Mouse (Mus musculus) liver, embryonic 11.5 days (tissue): ENCODE measurements around the gene Lrrn4cl. TPM values are rescaled to one million over a fixed set of nuclear protein-coding genes. Genes with fewer than 3 reads are reported as not detected.
"Not testable (repeated sequence)": the region's sequence is repeated elsewhere in the genome, so short reads cannot be mapped to it uniquely, and the experiment has no call there.

Experiments
- ATAC-seq: fragments of 200-750 bp; cut with Nextera tagmentation; replicated peaks from 2 replicates; pipeline ENCODE4 v1.8.0; 2017; ENCODE audit warnings: moderate number of reproducible peaks, mild to moderate bottlenecking, moderate TSS enrichment, moderate library complexity; ENCODE audit not compliant: low FRiP score
- DNase-seq: peaks from one replicate; pipeline ENCODE4 v3.0.0-alpha.2; 2017; ENCODE audit warnings: low spot score
- H3K27ac ChIP-seq: fragments of 300-500 bp; sonication (generic); 2 replicates; pipeline ENCODE4 v1.5.1; 2014; ENCODE audit warnings: mild to moderate bottlenecking, low read depth, low read length, control low read depth
- H3K27me3 ChIP-seq: fragments of 300-500 bp; sonication (generic); replicated peaks from 2 replicates; pipeline ENCODE4 v1.6.1; 2014; ENCODE audit warnings: low read length, mixed read lengths; ENCODE audit not compliant: control insufficient read depth, insufficient read depth
- H3K36me3 ChIP-seq: fragments of 300-500 bp; sonication (generic); 2 replicates; pipeline ENCODE4 v1.6.1; 2014; ENCODE audit warnings: mild to moderate bottlenecking, low read length, moderate library complexity, mixed read lengths; ENCODE audit not compliant: control insufficient read depth, insufficient read depth
- H3K4me1 ChIP-seq: fragments of 300-500 bp; sonication (generic); replicated peaks from 2 replicates; pipeline ENCODE4 v1.6.1; 2014; ENCODE audit warnings: low read length, mixed read lengths; ENCODE audit not compliant: control insufficient read depth, insufficient read depth
- H3K4me2 ChIP-seq: fragments of 300-500 bp; sonication (generic); 2 replicates; pipeline ENCODE4 v1.6.1; 2014; ENCODE audit warnings: mild to moderate bottlenecking, control low read depth, moderate library complexity
- H3K4me3 ChIP-seq: fragments of 300-500 bp; sonication (generic); 2 replicates; pipeline ENCODE4 v1.5.1; 2014; ENCODE audit warnings: low read depth, low read length, control low read depth
- H3K9ac ChIP-seq: fragments of 300-500 bp; sonication (generic); 2 replicates; pipeline ENCODE4 v1.6.1; 2014; ENCODE audit warnings: low read depth, low read length, control low read depth
- H3K9me3 ChIP-seq: fragments of 300-500 bp; sonication (generic); 2 replicates; pipeline ENCODE4 v1.6.1; 2016; ENCODE audit warnings: low read length, inconsistent platforms, mixed read lengths; ENCODE audit not compliant: control insufficient read depth
- WGBS: fragments of 180-500 bp; shearing (Covaris S2); extraction: QIAGEN DNeasy Blood & Tissue Kit; methylation state at CpG from one replicate; pipeline ENCODE4 v1.1.7; 2014; 5-methylcytosine and 5-hydroxymethylcytosine counted together
- polyA plus RNA-seq: library from polyadenylated mRNA; unstranded; fragments of >200 nt; fragmentation: Nextera tagmentation; extraction: Ambion mirVana; gene quantifications from 2 replicates; pipeline ENCODE4 v1.2.1, GENCODE M21; 2014

Gene Lrrn4cl
- polyA plus RNA-seq, 1 experiment from 2014 or later: 0.10 TPM

DNA sequence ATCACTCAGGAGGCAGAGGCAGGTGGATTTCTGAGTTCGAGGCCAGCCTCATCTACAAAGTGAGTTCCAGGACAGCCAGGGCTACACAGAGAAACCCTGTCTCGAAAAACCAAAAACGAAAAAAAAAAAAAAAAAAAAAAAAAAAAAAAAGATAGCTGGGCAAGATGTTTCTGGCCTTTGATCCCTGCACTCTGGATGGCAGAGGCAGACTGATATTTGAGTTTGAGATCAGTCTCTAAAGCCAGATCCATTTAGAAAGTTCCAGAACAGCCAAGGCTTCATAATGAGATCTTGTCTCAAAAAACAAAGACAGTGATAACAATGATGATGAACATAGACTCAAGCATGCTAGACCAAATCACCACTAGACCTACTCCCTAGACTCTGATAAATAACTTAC lies 19.8 kb downstream of the Lrrn4cl start:
- not testable (repeated sequence) for ATAC-seq, H3K27me3 ChIP-seq, DNase-seq, H3K4me1 ChIP-seq, H3K9me3 ChIP-seq
- WGBS: 70% methylated on average over 3 of the region's 3 CpGs
- H3K27ac ChIP-seq: peak overlapping the region; percentile 67; the same call in 1 of the 2 replicates
- H3K9ac ChIP-seq: peak overlapping the region; percentile 94; the same call in 1 of the 2 replicates
- peak overlapping the region; percentile 95 for H3K4me3 ChIP-seq
- H3K4me2 ChIP-seq: peak overlapping the region; percentile 77
- peaks cover 13% of the 10 kb centered on the region for H3K36me3 ChIP-seq

DNA sequence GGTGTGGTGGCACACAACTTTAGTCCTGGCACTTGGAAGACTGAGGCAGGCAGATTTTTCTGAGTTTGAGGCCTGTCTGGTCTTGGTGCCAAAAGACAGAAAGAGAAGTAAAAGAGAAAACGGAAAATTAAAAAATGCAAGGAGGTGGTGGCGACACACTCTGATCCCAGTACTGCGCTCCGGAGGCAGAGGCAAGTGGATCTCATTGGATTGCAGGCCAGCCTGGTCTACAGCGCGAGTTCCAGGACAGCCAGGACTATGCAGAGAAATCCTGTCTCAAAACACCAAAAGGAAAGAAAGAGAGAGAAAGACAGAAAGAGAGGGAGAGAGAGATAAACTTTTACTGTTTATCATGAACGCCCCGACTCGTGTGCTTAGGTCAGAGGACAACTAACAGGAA lies 20.3 kb downstream of the Lrrn4cl start:
- no peaks in the 10 kb centered on the region for H3K27me3 ChIP-seq
- H3K4me2 ChIP-seq: peak overlapping the region; percentile 77
- H3K36me3 ChIP-seq: peaks cover 13% of the 10 kb centered on the region
- DNase-seq: no peak
- 30% methylated on average over 9 of the region's 9 CpGs for WGBS
- H3K4me3 ChIP-seq: peak overlapping the region; percentile 95
- peaks cover 9% of the 10 kb centered on the region for H3K4me1 ChIP-seq
- ATAC-seq: peak; percentile 24; the same call in 1 of the 2 replicates
- peak overlapping the region; percentile 67 for H3K27ac ChIP-seq
- H3K9ac ChIP-seq: peak overlapping the region; percentile 94
- H3K9me3 ChIP-seq: no peaks in the 10 kb centered on the region

DNA sequence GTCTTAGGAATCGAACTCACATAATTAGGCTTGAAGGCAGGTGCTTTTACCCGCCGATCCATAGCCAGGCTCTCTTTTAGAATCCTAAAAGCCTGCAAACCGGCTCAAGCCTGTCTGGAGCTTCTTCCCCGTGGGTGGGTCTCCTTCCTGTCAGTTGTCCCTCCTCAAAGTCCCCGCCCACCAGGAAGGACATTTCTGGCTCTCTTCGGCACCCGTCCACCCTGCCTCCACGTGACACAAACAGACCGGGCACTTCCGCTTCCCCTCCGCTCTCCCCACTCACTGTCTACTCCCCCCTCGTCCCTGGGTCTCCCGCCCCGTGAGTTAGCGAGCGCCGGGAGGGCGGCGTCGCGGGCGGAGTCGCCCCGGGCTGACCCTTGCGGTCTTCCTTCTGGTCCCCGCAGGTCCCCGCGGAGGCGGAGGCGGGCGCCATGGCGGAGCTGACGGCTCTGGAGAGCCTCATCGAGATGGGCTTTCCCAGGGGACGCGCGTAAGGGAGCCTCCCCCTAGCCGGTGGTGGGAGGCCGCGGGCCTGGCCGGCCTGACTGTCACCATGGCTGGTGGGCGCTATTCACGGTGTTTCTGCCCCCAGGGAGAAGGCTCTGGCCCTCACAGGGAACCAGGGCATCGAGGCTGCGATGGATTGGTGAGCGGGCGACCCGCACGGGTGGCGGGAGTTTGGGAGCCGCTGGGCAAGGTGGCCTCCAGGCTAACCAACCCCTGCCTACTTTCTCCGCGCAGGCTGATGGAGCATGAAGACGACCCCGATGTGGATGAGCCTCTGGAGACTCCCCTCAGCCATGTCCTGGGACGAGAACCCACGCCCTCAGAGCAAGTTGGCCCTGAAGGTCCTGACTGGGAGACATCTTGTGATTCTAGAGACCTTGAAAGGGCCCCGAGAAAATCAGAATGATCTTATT lies 21.0 kb downstream of the Lrrn4cl start, which contains the start of gene Ubxn1:
Ubxn1 (plus strand) TSS at position 230 of the 920 bp plus-strand sequence.
- 2% methylated on average over 59 of the region's 59 CpGs for WGBS
- no peaks in the 10 kb centered on the region for H3K9me3 ChIP-seq
- DNase-seq (peak; percentile 96), ATAC-seq (peak; percentile 97)
- peaks cover 9% of the 10 kb centered on the region for H3K4me1 ChIP-seq
- peak within 1 kb of the TSS; percentile 94 for H3K9ac ChIP-seq
- H3K4me2 ChIP-seq: peak within 1 kb of the TSS; percentile 96
- H3K27me3 ChIP-seq: no peaks in the 10 kb centered on the region
- peak within 1 kb of the TSS; percentile 95 for H3K4me3 ChIP-seq
- peak within 1 kb of the TSS; percentile 89 for H3K27ac ChIP-seq
- H3K36me3 ChIP-seq: peaks cover 15% of the 10 kb centered on the region

DNA sequence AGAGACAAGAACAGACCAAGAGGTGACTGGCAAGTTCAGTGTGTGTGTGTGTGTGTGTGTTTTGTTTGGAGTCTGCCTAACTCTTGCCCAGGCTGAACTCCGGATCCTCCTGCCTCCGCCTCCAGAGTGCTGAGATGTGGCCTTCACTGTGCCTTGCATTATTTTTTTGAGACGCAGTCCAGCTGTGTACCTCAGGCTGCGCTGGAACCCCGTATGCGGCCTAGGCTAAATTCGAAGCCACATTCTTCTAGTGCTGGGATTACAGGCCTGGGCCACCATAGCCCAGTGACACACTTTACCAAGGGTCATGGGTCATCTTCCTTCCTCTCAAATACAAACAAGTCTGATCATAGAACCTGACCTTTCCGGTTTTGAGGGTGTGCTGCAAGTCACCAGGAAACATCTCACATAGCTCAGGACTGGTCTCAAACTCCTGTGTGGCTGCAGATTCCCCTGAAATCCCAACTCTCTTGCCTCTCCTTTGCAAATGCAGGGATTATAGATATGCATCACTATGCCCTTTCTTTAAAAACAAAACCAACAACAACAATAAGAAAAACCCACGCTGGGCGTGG lies 21.8 kb downstream of the Lrrn4cl start:
- H3K9me3 ChIP-seq: no peaks in the 10 kb centered on the region
- H3K9ac ChIP-seq: peak overlapping the region; percentile 94
- H3K4me2 ChIP-seq: peak overlapping the region; percentile 96
- DNase-seq (no peak), ATAC-seq (no peak)
- 69% methylated on average over 10 of the region's 10 CpGs for whole genome bisulfite sequencing
- peaks cover 9% of the 10 kb centered on the region for H3K4me1 ChIP-seq
- peaks cover 20% of the 10 kb centered on the region for H3K36me3 ChIP-seq
- H3K27me3 ChIP-seq: no peaks in the 10 kb centered on the region
- peak overlapping the region; percentile 95 for H3K4me3 ChIP-seq
- peak overlapping the region; percentile 89; the same call in 1 of the 2 replicates for H3K27ac ChIP-seq

DNA sequence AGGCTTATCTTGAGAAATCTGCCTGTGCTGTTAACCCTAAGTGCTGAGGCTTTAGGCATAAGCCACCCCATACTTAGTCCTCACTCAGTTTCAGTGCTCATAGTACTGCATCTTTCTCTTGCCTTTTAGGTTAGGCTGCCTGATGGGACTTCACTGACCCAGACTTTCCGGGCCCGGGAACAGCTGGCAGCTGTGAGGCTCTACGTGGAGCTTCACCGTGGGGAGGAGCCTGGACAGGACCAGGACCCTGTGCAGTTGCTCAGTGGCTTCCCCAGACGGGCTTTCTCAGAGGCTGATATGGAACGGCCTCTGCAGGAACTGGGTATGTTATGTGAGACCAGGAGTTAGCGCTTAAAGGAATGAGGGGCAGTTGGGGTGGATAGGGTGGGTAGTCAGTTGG lies 24.5 kb downstream of the Lrrn4cl start:
- peaks cover 14% of the 10 kb centered on the region for H3K4me1 ChIP-seq
- H3K4me2 ChIP-seq: no peak overlapping the region
- no peak for DNase-seq
- WGBS: 87% methylated on average over 7 of the region's 7 CpGs
- H3K27me3 ChIP-seq: no peaks in the 10 kb centered on the region
- no peak overlapping the region for H3K9ac ChIP-seq
- H3K4me3 ChIP-seq: no peak overlapping the region
- H3K9me3 ChIP-seq: no peaks in the 10 kb centered on the region
- no peak for ATAC-seq
- H3K36me3 ChIP-seq: peaks cover 25% of the 10 kb centered on the region
- H3K27ac ChIP-seq: no peak overlapping the region

DNA sequence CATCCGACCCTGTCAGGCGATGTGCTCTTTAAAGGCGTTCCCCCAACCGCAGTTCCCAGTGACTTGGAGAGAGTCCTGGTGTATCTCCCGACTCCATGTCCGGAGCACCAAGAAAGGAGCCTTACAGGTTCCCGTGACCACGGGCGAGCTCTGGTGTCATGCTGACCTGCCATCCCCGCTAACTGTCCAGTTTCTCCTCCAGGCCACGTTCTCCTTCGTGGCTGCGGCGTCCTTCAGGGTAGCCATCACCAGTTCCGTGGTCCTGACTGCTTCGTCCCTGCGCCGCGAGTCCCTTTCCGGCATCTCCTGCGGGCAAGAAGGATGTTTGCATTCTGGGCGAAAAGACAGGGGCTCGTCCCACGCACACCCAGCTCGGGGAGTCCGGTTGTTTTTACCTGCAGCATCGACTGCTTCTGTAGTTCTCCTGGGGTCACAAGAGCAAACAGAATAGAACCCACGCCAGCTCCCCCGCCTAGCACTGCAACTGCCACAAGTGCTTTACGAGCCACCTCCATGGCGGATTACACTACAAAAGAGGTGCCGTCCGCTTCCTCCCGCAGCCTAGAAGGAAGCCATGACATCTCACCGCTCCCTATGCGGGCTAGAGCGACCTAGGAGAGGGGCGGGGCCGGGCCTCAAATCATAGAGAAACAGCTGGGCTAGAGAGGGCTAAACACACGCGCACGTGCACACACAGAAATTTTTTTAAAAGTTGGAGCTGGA lies 29.9 kb downstream of the Lrrn4cl start, which contains the start of gene Uqcc3:
Uqcc3 (minus strand) TSS at position 613 of the 723 bp plus-strand sequence.
- H3K27me3 ChIP-seq: no peaks in the 10 kb centered on the region
- whole genome bisulfite sequencing: under 1% methylated on average over 42 of the region's 42 CpGs
- DNase-seq: peak; percentile 84
- H3K9ac ChIP-seq: peak within 1 kb of the TSS; percentile 95
- H3K4me2 ChIP-seq: peak within 1 kb of the TSS; percentile 92
- peak within 1 kb of the TSS; percentile 94 for H3K4me3 ChIP-seq
- peak within 1 kb of the TSS; percentile 79 for H3K27ac ChIP-seq
- no peaks in the 10 kb centered on the region for H3K9me3 ChIP-seq
- ATAC-seq: peak; percentile 97
- peaks cover 12% of the 10 kb centered on the region for H3K36me3 ChIP-seq
- H3K4me1 ChIP-seq: peaks cover 8% of the 10 kb centered on the region

DNA sequence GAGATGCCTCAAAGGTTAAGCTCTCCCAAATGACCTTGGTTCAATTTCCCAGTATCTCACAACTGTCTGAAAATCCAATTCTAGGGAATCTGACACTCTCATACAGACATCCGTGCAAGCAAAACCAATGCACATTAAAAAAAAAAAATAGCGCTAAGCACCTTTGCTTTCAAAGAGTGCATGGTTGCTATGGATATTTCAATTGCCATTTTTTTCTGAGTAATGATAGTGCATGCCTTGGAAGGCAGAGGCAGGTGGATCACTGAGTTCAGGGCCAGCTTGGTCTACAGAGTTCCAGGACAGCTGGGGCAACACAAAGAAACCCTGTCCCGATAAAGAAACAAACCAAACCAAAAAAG lies 30.4 kb downstream of the Lrrn4cl start:
- Histone ChIP-seq H3K4me3 (peak overlapping the region; percentile 94), H3K4me2 (peak overlapping the region; percentile 92), H3K27me3 (no peaks in the 10 kb centered on the region), H3K27ac (no peak overlapping the region), H3K9ac (peak overlapping the region; percentile 95), H3K9me3 (no peaks in the 10 kb centered on the region), H3K4me1 (peaks cover 8% of the 10 kb centered on the region), H3K36me3 (peaks cover 12% of the 10 kb centered on the region)
- DNase-seq (no peak), ATAC-seq (no peak)
- 15% methylated on average over 3 of the region's 3 CpGs for WGBS

DNA sequence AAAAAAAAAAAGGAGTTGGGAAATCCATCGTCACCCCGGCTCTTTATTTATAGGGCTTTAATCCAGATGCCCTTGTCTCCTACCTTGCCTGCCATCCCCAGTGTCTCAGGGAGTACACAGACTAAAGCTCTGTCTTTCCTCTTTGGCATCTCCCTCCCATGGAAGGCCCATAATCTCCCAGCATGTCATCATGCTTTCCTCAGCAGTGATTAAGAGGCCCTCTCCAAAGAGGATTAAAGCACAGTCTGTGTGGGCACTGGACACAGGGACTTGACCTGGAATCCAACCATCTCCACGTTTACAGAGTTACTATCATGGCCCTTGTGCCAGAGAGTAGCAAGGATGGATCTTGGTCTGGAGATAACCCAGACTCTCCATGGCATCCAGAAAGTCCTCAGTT lies 33.0 kb downstream of the Lrrn4cl start, which contains the start of the genes Lbhd1 and Gm49403:
Lbhd1 (plus strand) TSS at position 117 of the 400 bp plus-strand sequence.
Gm49403 (plus strand) TSS at position 315 of the 400 bp plus-strand sequence.
- Histone ChIP-seq H3K4me3 (no peak within 1 kb of the TSS), H3K4me2 (no peak within 1 kb of the TSS), H3K36me3 (no peaks in the 10 kb centered on the region), H3K4me1 (peaks cover 12% of the 10 kb centered on the region), H3K9ac (no peak within 1 kb of the TSS), H3K27ac (no peak within 1 kb of the TSS), H3K9me3 (no peaks in the 10 kb centered on the region), H3K27me3 (no peaks in the 10 kb centered on the region)
- WGBS: 69% methylated on average over 3 of the region's 3 CpGs
- DNase-seq: no peak
- ATAC-seq: no peak
